Mouse (Mus musculus): ENCODE results near the gene Syt8. TPM values are rescaled to one million over a fixed set of nuclear protein-coding genes. Genes with fewer than 3 reads are reported as not detected.

Gene Syt8
- total RNA-seq, 2 experiments from 2014 or later, result not detected

GRCm38 (mm10) chr7:142476795-142477452 lies 42.3 kb downstream of the Syt8 start:
- DNase-seq, result no peak

DNA sequence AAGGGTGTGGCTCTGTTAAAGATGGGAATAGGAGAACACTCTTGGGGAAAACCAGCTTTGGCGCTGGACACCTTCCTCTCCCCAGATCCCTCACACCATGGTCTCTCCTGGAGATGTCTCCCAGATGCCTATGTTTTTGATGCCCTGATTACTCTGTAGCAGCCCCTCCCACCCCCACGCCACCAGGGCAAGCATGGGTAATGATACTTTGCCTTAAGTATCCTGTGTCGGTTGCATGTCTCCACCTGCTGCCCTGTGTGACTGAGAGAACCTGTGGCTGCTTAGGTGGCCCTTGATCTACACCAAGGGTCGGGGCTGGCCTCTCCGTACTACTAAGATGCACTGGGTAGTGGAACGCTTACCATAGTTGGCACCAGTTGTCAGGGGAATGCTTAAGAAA lies 43.4 kb downstream of the Syt8 start:
- no peak for DNase-seq

DNA sequence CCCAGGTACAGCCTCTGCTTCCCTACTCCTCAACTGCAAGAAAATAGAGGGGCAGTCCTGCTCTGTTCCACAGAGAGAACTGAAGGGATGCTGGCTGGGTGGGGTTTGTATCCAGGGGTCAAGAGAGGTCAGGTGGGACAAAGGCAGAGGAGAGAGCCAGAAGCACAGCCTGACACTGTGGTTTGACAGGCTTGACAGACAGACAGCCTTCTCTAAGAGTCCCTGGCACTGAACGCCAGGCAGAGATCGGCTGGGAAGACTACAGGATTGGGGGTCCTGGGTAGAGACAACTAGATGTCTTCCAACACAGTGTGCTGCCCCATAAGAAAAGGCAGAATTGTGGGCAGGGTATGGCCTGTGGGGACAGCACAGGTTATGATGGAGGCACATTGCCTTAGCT lies 43.9 kb downstream of the Syt8 start:
- no peak for DNase-seq

- DNase-seq, result no peak
These were observed 44.7 kb downstream of the Syt8 start for GRCm38 (mm10) chr7:142479307-142479706.

GRCm38 (mm10) chr7:142479886-142480285 lies 45.2 kb downstream of the Syt8 start:
- no peak for DNase-seq

- no peak for DNase-seq
These were observed 46.0 kb downstream of the Syt8 start for GRCm38 (mm10) chr7:142480661-142481060.

DNA sequence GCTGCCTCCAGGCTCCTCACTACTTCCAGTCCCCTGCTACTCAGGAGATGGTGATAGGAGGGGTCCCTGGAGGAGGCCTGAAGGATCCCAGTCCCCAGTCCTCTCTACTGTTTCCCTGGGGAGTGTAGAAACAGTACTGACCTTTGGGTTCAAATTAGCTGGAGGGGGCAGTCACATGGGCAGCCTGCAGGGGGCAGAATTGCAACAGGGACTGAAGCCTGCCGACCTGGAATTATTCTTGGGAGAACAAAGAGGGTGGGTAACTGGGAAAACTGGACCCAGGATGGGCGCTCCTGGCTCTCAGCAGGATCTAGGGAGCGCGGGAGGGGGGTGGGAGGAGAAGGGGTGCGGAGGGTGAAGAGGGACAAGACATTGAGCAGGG lies 46.5 kb downstream of the Syt8 start:
- DNase-seq, result peak; percentile 71

DNA sequence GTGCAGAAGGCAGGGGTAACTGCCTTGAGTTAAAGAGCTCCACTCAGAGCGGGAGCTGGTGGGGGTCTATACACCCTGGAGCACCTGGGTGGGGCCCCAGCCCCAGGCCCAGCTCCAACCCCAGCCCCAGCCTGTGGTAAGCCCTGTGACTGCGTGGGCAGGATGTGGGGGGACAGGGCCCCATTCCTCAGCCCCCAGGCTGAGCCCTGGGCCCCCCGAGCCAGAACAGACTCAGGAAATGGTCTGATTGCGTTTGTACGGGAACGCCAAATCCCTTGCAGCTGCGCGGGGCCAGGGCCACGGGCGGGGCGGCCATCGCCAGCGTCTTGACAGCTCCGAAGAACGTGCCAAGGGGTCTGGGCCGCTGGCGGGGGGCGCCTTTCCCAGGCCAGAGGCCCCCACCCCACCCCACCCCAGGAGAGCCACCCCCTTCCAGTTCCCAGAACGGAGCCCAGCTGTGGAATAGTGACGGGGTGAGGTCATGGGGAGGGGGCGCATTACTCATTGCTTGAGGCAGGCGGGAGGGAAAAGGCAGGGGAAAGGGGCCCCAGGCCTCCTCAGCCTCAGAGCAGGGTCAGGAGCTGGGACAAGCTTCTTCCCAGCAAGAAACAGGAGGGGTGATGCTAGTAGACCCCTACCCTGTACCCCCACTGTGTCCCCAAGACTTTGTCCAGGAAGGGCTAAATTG lies 47.1 kb downstream of the Syt8 start:
- peak; percentile 84 for DNase-seq

- DNase-seq, result no peak
These were observed 47.6 kb downstream of the Syt8 start for GRCm38 (mm10) chr7:142482256-142482609.

- DNase-seq, result peak; percentile 73
These were observed 48.5 kb downstream of the Syt8 start for GRCm38 (mm10) chr7:142483136-142483535.

GRCm38 (mm10) chr7:142484780-142485179 lies 50.1 kb downstream of the Syt8 start:
- DNase-seq, result peak; percentile 88

DNA sequence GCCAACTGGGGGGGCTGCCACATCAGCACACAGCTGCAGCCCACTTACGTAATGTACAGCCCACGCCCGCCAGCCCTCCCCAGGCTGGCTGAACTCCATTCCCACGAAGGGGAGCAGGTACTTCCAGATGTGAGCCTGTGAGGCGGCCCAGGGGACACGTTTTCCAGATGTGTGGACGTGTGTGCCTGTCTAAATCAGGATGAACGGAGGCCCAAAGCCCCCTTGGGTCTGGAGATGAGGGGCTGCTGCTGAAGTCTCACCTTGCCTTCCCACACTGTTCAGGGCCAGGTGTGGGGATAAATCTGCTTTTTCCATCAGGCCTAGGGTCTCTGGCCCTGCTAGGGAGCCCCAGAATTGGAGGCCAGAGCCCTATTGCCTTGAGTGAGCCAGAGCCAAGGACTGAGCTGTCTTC lies 52.1 kb downstream of the Syt8 start:
- DNase-seq, result peak; percentile 73

DNA sequence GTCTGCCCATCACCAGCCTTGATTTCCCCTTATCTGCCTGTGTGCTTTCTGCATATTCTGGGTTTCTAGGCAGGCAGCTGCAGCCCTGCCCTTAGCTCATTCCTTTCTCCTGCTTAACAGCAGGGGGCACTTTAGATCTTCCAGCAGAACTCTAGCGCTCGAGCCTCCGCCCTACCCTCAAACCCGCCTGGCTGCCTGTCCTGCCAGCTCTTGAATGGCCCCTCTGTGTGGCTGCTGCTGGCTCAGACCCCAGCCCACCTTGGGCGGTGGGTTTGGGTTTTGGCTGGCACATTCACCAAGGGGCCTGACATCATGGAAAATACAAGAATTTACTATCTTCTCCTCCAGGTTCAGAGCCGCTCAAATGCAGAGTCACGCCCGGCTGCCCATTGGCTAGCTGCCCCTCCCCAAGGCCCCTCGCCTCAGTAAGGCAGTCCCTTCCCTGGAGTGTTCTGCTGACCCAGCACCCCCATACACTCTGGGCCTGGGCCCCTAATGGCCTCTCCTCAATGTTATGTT lies 52.8 kb downstream of the Syt8 start:
- DNase-seq, result peak; percentile 56

GRCm38 (mm10) chr7:142488053-142488452 lies 53.4 kb downstream of the Syt8 start:
- DNase-seq, result no peak

Other genes with a start within 250 kb of the Syt8 start
- gene Gm10153, start 244.5 kb upstream of the Syt8 start, total RNA-seq (2021), result not detected
- gene Krtap5-3, start 233.5 kb upstream of the Syt8 start, total RNA-seq (2021), result not detected
- gene Gm7579, start 223.0 kb upstream of the Syt8 start, total RNA-seq (2021), result not detected
- gene Krtap5-5, start 204.9 kb upstream of the Syt8 start, total RNA-seq (2021), result not detected
- gene Gm40460, start 193.8 kb upstream of the Syt8 start, total RNA-seq (2021), result not detected
- gene Gm2431, start 176.5 kb upstream of the Syt8 start, total RNA-seq (2021), result not detected
- not detected for gene Gm4559, start 160.5 kb upstream of the Syt8 start, total RNA-seq (2021)
- gene Krtap5-1, start 137.7 kb upstream of the Syt8 start, total RNA-seq (2021), result not detected
- not detected for gene Krtap5-4, start 131.3 kb upstream of the Syt8 start, total RNA-seq (2021)
- gene Ifitm10, start 61.1 kb upstream of the Syt8 start, total RNA-seq (2021), result 1 to 10 TPM; 3.3 to 4.2 TPM
- 1 to 10 TPM; 4.0 to 5.6 TPM for gene Gm49369, start 52.2 kb upstream of the Syt8 start, total RNA-seq (2021)
- 100 to 1,000 TPM; 317 to 434 TPM for gene Ctsd, start 46.8 kb upstream of the Syt8 start, total RNA-seq (2021)
- gene Tnni2, start 7.0 kb downstream of the Syt8 start, total RNA-seq (2021), result over 10,000 TPM; 16,193 to 17,938 TPM
- 10 to 100 TPM; 43.2 to 60.3 TPM for gene Lsp1, start 26.0 kb downstream of the Syt8 start, total RNA-seq (2021)
- over 10,000 TPM; 28,170 to 31,317 TPM for gene Tnnt3, start 64.0 kb downstream of the Syt8 start, total RNA-seq (2021)
- gene Mrpl23, start 97.8 kb downstream of the Syt8 start, total RNA-seq (2021), result 10 to 100 TPM in 1 of 2 experiments, 1 to 10 TPM in 1; 8.6 to 18.3 TPM
- gene Igf2, start 232.0 kb downstream of the Syt8 start, total RNA-seq (2021), result 100 to 1,000 TPM; 251 to 313 TPM
- under 1 TPM in 1 of 2 experiments, not detected in 1; 0.08 TPM for gene Gm49394, start 235.1 kb downstream of the Syt8 start, total RNA-seq (2021)

All from gastrocnemius, postnatal 25 days (tissue).